Mouse (Mus musculus): ENCODE measurements around the gene Ptgfrn.

DNA sequence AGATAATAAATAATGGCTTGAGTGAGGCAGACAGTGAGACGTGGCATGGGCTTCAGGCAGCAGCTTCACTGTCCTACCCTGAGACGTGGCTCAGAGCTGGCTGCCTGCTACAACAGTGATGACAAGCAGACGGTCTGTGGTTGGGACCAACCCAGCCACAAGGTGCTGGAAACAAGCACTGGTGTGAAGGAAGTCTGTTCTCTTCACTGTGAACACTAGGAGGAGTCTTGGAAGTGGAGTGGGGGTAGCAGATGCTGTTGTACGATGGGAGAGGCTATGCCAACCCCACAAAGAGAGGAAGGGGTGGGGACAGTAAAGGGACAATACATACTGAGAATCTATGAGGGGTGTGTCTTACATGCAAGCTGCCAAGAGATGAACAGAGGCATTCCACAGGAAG is 12.0 kb downstream of the Ptgfrn start:
- TF ChIP-seq TCF12 (IDR thresholded peaks at IDR 0.05; ENCODE audit: low read depth, low read length) (no peak), POLR2AphosphoS5 (IDR thresholded peaks at IDR 0.05; ENCODE audit: borderline replicate concordance, low read depth, low read length) (no peak), POLR2A (IDR thresholded peaks at IDR 0.05; ENCODE audit: control insufficient read depth in 1 of 2, insufficient read depth in 1 of 2, low read depth in 1 of 2, low read length in 2 of 2, poor library complexity in 1 of 2) (no peak), CTCF (IDR thresholded peaks at IDR 0.05 in 2 of 3, conservative IDR thresholded peaks at IDR 0.05 in 1 of 3; ENCODE audit: control insufficient read depth in 1 of 3, insufficient read depth in 1 of 3, low read depth in 2 of 3, low read length in 3 of 3, poor library complexity in 1 of 3, severe bottlenecking in 1 of 3) (no peak), EP300 (IDR thresholded peaks at IDR 0.05; ENCODE audit: low read depth in 1 of 2, low read length in 2 of 2) (no peak), JUND (IDR thresholded peaks at IDR 0.05; ENCODE audit: low read depth, low read length) (no peak), USF2 (IDR thresholded peaks at IDR 0.05; ENCODE audit: borderline replicate concordance in 1 of 2, insufficient read depth in 1 of 2, low read depth in 1 of 2, low read length in 2 of 2) (no peak), E2F4 (IDR thresholded peaks at IDR 0.05; ENCODE audit: borderline replicate concordance, low read depth, low read length) (no peak), GATA1 (IDR thresholded peaks at IDR 0.05; ENCODE audit: low read depth, low read length) (no peak), MYB (IDR thresholded peaks at IDR 0.05; ENCODE audit: low read depth, low read length) (no peak), ETS1 (IDR thresholded peaks at IDR 0.05; ENCODE audit: low read depth, low read length) (no peak), ZC3H11A (IDR thresholded peaks at IDR 0.05; ENCODE audit: low read depth, low read length) (no peak), SMC3 (IDR thresholded peaks at IDR 0.05; ENCODE audit: low read depth, low read length) (no peak), CHD2 (IDR thresholded peaks at IDR 0.05; ENCODE audit: low read length) (no peak)
